Mouse (Mus musculus) myocyte (in vitro differentiated cells): Measurements from ENCODE around the gene Ap4e1. TPM values are rescaled to one million over a fixed set of nuclear protein-coding genes. Genes with fewer than 3 reads are reported as not detected.

Experiments used
- H3K27me3 ChIP-seq: one replicate; pipeline ENCODE4 v1.6.1; 2011; ENCODE audit not compliant: control insufficient read depth, insufficient read depth, insufficient read length
- H3K36me3 ChIP-seq: one replicate; pipeline ENCODE4 v1.6.1; 2011; ENCODE audit not compliant: control insufficient read depth, insufficient read depth
- H3K4me2 ChIP-seq: one replicate; pipeline ENCODE4 v1.6.1; 2011; ENCODE audit warnings: low read depth, control low read depth
- H3K4me3 ChIP-seq: one replicate; pipeline ENCODE4 v1.5.1; 2011; ENCODE audit warnings: mild to moderate bottlenecking, control low read depth, moderate library complexity
- H3K79me2 ChIP-seq: one replicate; pipeline ENCODE4 v1.6.1; 2011; ENCODE audit not compliant: control insufficient read depth, insufficient read depth
- H3ac ChIP-seq: one replicate; pipeline ENCODE4 v1.6.1; 2011; ENCODE audit not compliant: control insufficient read depth, insufficient read length
- CEBPB ChIP-seq: IDR thresholded peaks from 2 replicates; pipeline ENCODE4 v1.6.1; 2011; ENCODE audit warnings: mild to moderate bottlenecking, moderate library complexity; ENCODE audit not compliant: poor library complexity, insufficient read depth, severe bottlenecking
- E2F4 ChIP-seq: IDR thresholded peaks from one replicate; pipeline ENCODE4 v1.6.1; 2011; ENCODE audit warnings: mild to moderate bottlenecking, control low read depth, moderate library complexity; ENCODE audit not compliant: insufficient read depth
- MAX ChIP-seq: IDR thresholded peaks from one replicate; pipeline ENCODE4 v1.6.1; 2011; ENCODE audit warnings: low read depth, mild to moderate bottlenecking, control low read depth
- MYOD1 ChIP-seq, 3 experiments: IDR thresholded peaks; one replicate each; pipeline ENCODE4 v1.6.1; 2011; ENCODE audit warnings: control low read depth in 2 of 3, low read depth in 2 of 3, mild to moderate bottlenecking in 2 of 3, moderate library complexity in 1 of 3; ENCODE audit not compliant: insufficient read length in 2 of 3, control insufficient read depth in 1 of 3
- MYOG ChIP-seq, 3 experiments: IDR thresholded peaks; one replicate each; pipeline ENCODE4 v1.6.1; 2011; ENCODE audit warnings: control low read depth in 2 of 3, low read depth in 2 of 3, mild to moderate bottlenecking in 2 of 3; ENCODE audit not compliant: insufficient read length in 2 of 3, control insufficient read depth in 1 of 3, insufficient read depth in 1 of 3
- POLR2A ChIP-seq: IDR thresholded peaks from one replicate; pipeline ENCODE4 v1.6.1; 2011; ENCODE audit warnings: low read depth, mild to moderate bottlenecking, control low read depth, moderate library complexity; ENCODE audit not compliant: insufficient read length
- POLR2AphosphoS2 ChIP-seq: IDR thresholded peaks from one replicate; pipeline ENCODE4 v1.6.1; 2011; ENCODE audit warnings: low read depth, control low read depth; ENCODE audit not compliant: insufficient read length
- REST ChIP-seq: IDR thresholded peaks from one replicate; pipeline ENCODE4 v1.6.1; 2011; ENCODE audit warnings: mild to moderate bottlenecking, control low read depth, moderate library complexity; ENCODE audit not compliant: insufficient read depth, insufficient read length
- SRF ChIP-seq: IDR thresholded peaks from one replicate; pipeline ENCODE4 v1.6.1; 2011; ENCODE audit warnings: low read depth; ENCODE audit not compliant: control insufficient read depth, insufficient read length
- TCF12 ChIP-seq: IDR thresholded peaks from one replicate; pipeline ENCODE4 v1.6.1; 2011; ENCODE audit warnings: mild to moderate bottlenecking, control low read depth; ENCODE audit not compliant: poor library complexity, insufficient read depth, severe bottlenecking
- TCF3 ChIP-seq: IDR thresholded peaks from one replicate; pipeline ENCODE4 v1.6.1; 2011; ENCODE audit warnings: low read depth, control low read depth; ENCODE audit not compliant: insufficient read length
- USF1 ChIP-seq: IDR thresholded peaks from one replicate; pipeline ENCODE4 v1.6.1; 2011; ENCODE audit warnings: low read depth, mild to moderate bottlenecking, control low read depth, moderate library complexity
- polyA plus RNA-seq: library from polyadenylated mRNA; unstranded; fragments of >200 nt; fragmentation: generic; extraction: Trizol; gene quantifications from one replicate; pipeline ENCODE4 v1.2.1, GENCODE M21; 2012; ENCODE audit warnings: missing spikeins

The Ap4e1 gene
- polyA plus RNA-seq, 1 experiment = 2.3 TPM

GRCm38 (mm10) chr2:127092000-127092399, 83.5 kb downstream of the Ap4e1 start:
- Histone ChIP-seq H3K79me2 (no peaks in the 10 kb centered on the region), H3K4me2 (no peak overlapping the region), H3K4me3 (no peak overlapping the region), H3ac (no peak overlapping the region), H3K27me3 (no peaks in the 10 kb centered on the region), H3K36me3 (peaks cover 6% of the 10 kb centered on the region)
- TF ChIP-seq MYOD1 (IDR thresholded peaks at IDR 0.05; ENCODE audit: control insufficient read depth in 1 of 3, insufficient read length in 2 of 3, low read depth in 2 of 3) (no peak), E2F4 (no peak), REST (no peak)

DNA sequence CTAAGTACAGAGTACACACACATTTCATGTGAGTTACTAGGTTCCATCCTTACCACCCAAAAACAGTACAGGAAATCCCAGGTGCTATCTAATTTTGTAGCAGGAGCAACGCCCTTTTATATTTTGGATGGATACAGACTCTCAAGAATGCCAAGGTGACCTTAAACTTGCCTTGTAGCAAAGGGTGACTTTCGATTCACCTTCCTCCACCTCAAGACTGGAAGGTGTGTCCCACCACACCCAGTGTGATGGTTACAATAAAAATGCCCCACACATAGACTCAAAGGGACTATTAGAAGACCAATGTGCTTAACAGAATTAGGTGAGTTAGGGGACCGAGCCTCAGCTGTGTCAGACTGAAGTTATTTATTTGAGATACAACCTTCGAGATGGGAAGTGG, 100.5 kb downstream of the Ap4e1 start:
- Histone ChIP-seq H3K27me3 (no peaks in the 10 kb centered on the region), H3K4me2 (no peak overlapping the region), H3K36me3 (peaks cover 17% of the 10 kb centered on the region), H3ac (no peak overlapping the region), H3K4me3 (no peak overlapping the region), H3K79me2 (no peaks in the 10 kb centered on the region)
- TF ChIP-seq MYOD1 (IDR thresholded peaks at IDR 0.05; ENCODE audit: control insufficient read depth in 1 of 3, insufficient read length in 2 of 3, low read depth in 2 of 3) (no peak), POLR2AphosphoS2 (no peak), TCF3 (no peak), E2F4 (no peak), MAX (no peak), USF1 (no peak), TCF12 (no peak), REST (no peak), CEBPB (no peak), SRF (no peak), MYOG (IDR thresholded peaks at IDR 0.05; ENCODE audit: control insufficient read depth in 1 of 3, insufficient read depth in 1 of 3, insufficient read length in 2 of 3, low read depth in 2 of 3) (no peak), POLR2A (no peak)

Other genes with a start within 250 kb of the Ap4e1 start
- 0.90 TPM for gene Usp50, start 225.2 kb upstream of the Ap4e1 start, polyA plus RNA-seq
- 5.9 TPM for gene Trpm7, start 132.5 kb upstream of the Ap4e1 start, polyA plus RNA-seq
- 14.9 TPM for gene Sppl2a, start 75.5 kb upstream of the Ap4e1 start, polyA plus RNA-seq
- gene Blvra, start 61.9 kb downstream of the Ap4e1 start, polyA plus RNA-seq = 17.3 TPM
- gene Ncaph, start 125.2 kb downstream of the Ap4e1 start, polyA plus RNA-seq = 14.2 TPM
- gene Itpripl1, start 134.7 kb downstream of the Ap4e1 start, polyA plus RNA-seq = 1.2 TPM
- gene 1810024B03Rik, start 199.6 kb downstream of the Ap4e1 start, polyA plus RNA-seq = 1.1 TPM
- 41.2 TPM for gene Snrnp200, start 199.7 kb downstream of the Ap4e1 start, polyA plus RNA-seq
- 53.9 TPM for gene Ciao1, start 239.1 kb downstream of the Ap4e1 start, polyA plus RNA-seq
- gene Tmem127, start 239.2 kb downstream of the Ap4e1 start, polyA plus RNA-seq = 23.0 TPM